Mouse (Mus musculus) limb, embryonic 13.5 days (tissue): Measurements from ENCODE around the gene Catsperg1. TPM values are rescaled to one million over a fixed set of nuclear protein-coding genes. Genes with fewer than 3 reads are reported as not detected.
A peak's percentile ranks its signal among the peaks of the same experiment; 100 is the strongest.

Source experiments
- ATAC-seq: fragments of 200-750 bp; cut with Nextera tagmentation; 2 replicates; pipeline ENCODE4 v1.8.0; 2017; ENCODE audit warnings: low read depth, moderate number of reproducible peaks, moderate TSS enrichment; ENCODE audit not compliant: low FRiP score
- H3K27ac ChIP-seq: fragments of 300-500 bp; sonication (generic); 2 replicates; pipeline ENCODE4 v1.5.1; 2015; ENCODE audit warnings: inconsistent platforms, mild to moderate bottlenecking, moderate library complexity
- H3K27me3 ChIP-seq: fragments of 300-500 bp; sonication (generic); 2 replicates; pipeline ENCODE4 v1.6.1; 2015; ENCODE audit warnings: mild to moderate bottlenecking, inconsistent platforms
- H3K36me3 ChIP-seq: fragments of 300-500 bp; sonication (generic); 2 replicates; pipeline ENCODE4 v1.6.1; 2015; ENCODE audit warnings: inconsistent platforms, mild to moderate bottlenecking, moderate library complexity
- H3K4me1 ChIP-seq: fragments of 300-500 bp; sonication (generic); 2 replicates; pipeline ENCODE4 v1.6.1; 2015; ENCODE audit warnings: inconsistent platforms
- H3K4me2 ChIP-seq: fragments of 300-500 bp; sonication (generic); replicated peaks from 2 replicates; pipeline ENCODE4 v1.6.1; 2015; ENCODE audit warnings: inconsistent platforms, mild to moderate bottlenecking, moderate library complexity
- H3K4me3 ChIP-seq: fragments of 300-500 bp; sonication (generic); 2 replicates; pipeline ENCODE4 v1.5.1; 2015; ENCODE audit warnings: moderate library complexity, mild to moderate bottlenecking, inconsistent platforms
- H3K9ac ChIP-seq: fragments of 300-500 bp; sonication (generic); 2 replicates; pipeline ENCODE4 v1.6.1; 2015; ENCODE audit warnings: mild to moderate bottlenecking, inconsistent platforms
- H3K9me3 ChIP-seq: fragments of 300-500 bp; sonication (generic); 2 replicates; pipeline ENCODE4 v1.6.1; 2016; ENCODE audit warnings: inconsistent platforms
- WGBS: fragments of 180-500 bp; shearing (Covaris S2); methylation state at CpG from one replicate; pipeline ENCODE4 v1.1.7; 2015; 5-methylcytosine and 5-hydroxymethylcytosine counted together
- polyA plus RNA-seq: library from polyadenylated mRNA; unstranded; fragments of >200 nt; fragmentation: Nextera tagmentation; extraction: Ambion mirVana; gene quantifications from 2 replicates; pipeline ENCODE4 v1.2.1, GENCODE M21; 2015

Gene Catsperg1
- polyA plus RNA-seq, result 0.46 and 0.51 TPM in 2 replicates

DNA sequence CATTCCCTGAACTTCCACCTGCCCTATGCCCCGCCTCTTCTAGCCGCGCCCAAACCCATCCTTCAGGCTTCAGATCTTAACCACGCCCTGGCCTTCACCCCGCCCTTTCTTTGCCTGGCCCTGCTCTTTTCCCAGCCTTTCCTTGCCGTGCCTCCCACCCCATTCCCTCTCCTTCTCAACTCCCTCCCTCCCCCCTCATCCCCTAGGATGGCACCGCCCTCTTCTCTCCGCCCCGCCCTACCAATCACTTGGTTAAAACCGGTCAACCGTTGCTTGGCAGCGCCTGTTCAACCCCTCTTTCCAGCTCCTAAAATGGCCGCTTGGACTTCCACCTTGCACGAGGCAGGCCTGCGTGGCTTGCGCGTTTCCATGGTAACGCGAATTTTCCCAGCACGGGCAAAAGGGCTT, at the start of gene Catsperg1:
Gene Catsperg1, minus strand, starts transcription at position 361 of the 408 bp plus-strand sequence.
- WGBS, result 2% methylated on average over 20 of the region's 20 CpGs
- H3K4me2 ChIP-seq, result peak within 1 kb of the TSS; percentile 59
- ATAC-seq, result peak; percentile 45; the same call in 1 of the 2 replicates
- H3K4me3 ChIP-seq, result peak within 1 kb of the TSS; percentile 20
- 0 out of 2 replicates have a peak, but pooled peaks cover 4% of the 10 kb centered on the region for H3K4me1 ChIP-seq
- no peak within 1 kb of the TSS for H3K9ac ChIP-seq
- no peak within 1 kb of the TSS for H3K27ac ChIP-seq
- H3K36me3 ChIP-seq, result no peaks in the 10 kb centered on the region
- no peaks in the 10 kb centered on the region for H3K9me3 ChIP-seq
- H3K27me3 ChIP-seq, result peaks cover 16% of the 10 kb centered on the region

DNA sequence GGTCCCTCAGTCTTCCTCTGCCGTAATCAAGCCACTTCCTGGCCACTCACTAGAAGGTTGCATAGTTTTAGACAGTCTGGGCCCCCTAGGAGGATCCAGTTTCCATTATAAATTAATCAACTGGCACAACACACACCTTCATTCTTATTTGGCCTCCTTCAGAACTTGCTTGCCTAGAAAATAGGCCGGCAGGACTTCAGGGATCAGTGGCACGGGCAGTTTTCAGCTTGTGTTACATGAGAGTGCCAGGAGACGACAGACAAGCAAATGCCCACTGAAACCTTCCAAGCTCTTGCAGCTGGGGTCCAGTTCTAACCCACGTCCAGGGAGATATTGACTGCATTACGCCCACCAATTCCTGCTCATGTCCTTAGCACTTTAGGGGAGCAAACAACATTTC, 48.3 kb upstream of the Catsperg1 start:
- WGBS, result 58% methylated on average over 6 of the region's 6 CpGs
- no peak overlapping the region for H3K27ac ChIP-seq
- no peak for ATAC-seq
- peaks cover 29% of the 10 kb centered on the region for H3K4me1 ChIP-seq
- no peaks in the 10 kb centered on the region for H3K9me3 ChIP-seq
- peaks cover 12% of the 10 kb centered on the region for H3K36me3 ChIP-seq
- H3K4me3 ChIP-seq, result no peak overlapping the region
- no peak overlapping the region for H3K4me2 ChIP-seq
- no peaks in the 10 kb centered on the region for H3K27me3 ChIP-seq
- no peak overlapping the region for H3K9ac ChIP-seq

GRCm38 (mm10) chr7:29259781-29260730, 46.2 kb upstream of the Catsperg1 start:
- Histone ChIP-seq H3K9ac (no peak overlapping the region; the same call in 1 of the 2 replicates), H3K9me3 (no peaks in the 10 kb centered on the region), H3K4me2 (no peak overlapping the region), H3K36me3 (peaks cover 21% of the 10 kb centered on the region), H3K4me3 (no peak overlapping the region), H3K4me1 (peaks cover 20% of the 10 kb centered on the region), H3K27me3 (no peaks in the 10 kb centered on the region), H3K27ac (peak overlapping the region; percentile 10; the same call in 1 of the 2 replicates)
- no peak for ATAC-seq
- 68% methylated on average over 10 of the region's 10 CpGs for WGBS

GRCm38 (mm10) chr7:29257368-29257767, 43.5 kb upstream of the Catsperg1 start:
- Histone ChIP-seq H3K27ac (no peak overlapping the region), H3K4me1 (peaks cover 27% of the 10 kb centered on the region), H3K9ac (no peak overlapping the region), H3K27me3 (no peaks in the 10 kb centered on the region), H3K9me3 (no peaks in the 10 kb centered on the region), H3K4me3 (no peak overlapping the region), H3K36me3 (peaks cover 21% of the 10 kb centered on the region), H3K4me2 (no peak overlapping the region)
- WGBS, result 79% methylated on average over 1 of the region's 1 CpGs
- ATAC-seq, result no peak

GRCm38 (mm10) chr7:29255875-29256274, 42.0 kb upstream of the Catsperg1 start:
- H3K36me3 ChIP-seq, result peaks cover 21% of the 10 kb centered on the region
- WGBS, result 85% methylated on average over 4 of the region's 4 CpGs
- no peak for ATAC-seq
- no peak overlapping the region for H3K27ac ChIP-seq
- no peaks in the 10 kb centered on the region for H3K9me3 ChIP-seq
- no peaks in the 10 kb centered on the region for H3K27me3 ChIP-seq
- peaks cover 21% of the 10 kb centered on the region for H3K4me1 ChIP-seq
- no peak overlapping the region for H3K9ac ChIP-seq
- H3K4me2 ChIP-seq, result no peak overlapping the region
- H3K4me3 ChIP-seq, result no peak overlapping the region

GRCm38 (mm10) chr7:29253842-29254241, 40.0 kb upstream of the Catsperg1 start:
- whole genome bisulfite sequencing, result 44% methylated on average over 5 of the region's 5 CpGs
- H3K9ac ChIP-seq, result peak overlapping the region; percentile 31; the same call in 1 of the 2 replicates
- no peak overlapping the region for H3K27ac ChIP-seq

GRCm38 (mm10) chr7:29251166-29251565, 37.3 kb upstream of the Catsperg1 start:
- Histone ChIP-seq H3K27me3 (peaks cover 22% of the 10 kb centered on the region), H3K9me3 (no peaks in the 10 kb centered on the region), H3K36me3 (peaks cover 25% of the 10 kb centered on the region), H3K4me2 (no peak overlapping the region), H3K27ac (no peak overlapping the region), H3K4me1 (peaks cover 23% of the 10 kb centered on the region), H3K4me3 (no peak overlapping the region), H3K9ac (no peak overlapping the region)
- no peak for ATAC-seq
- WGBS, result 74% methylated on average over 3 of the region's 3 CpGs

More at GRCm38 (mm10) chr7:29253842-29254241, 40.0 kb upstream of the Catsperg1 start:
- peaks cover 18% of the 10 kb centered on the region for H3K36me3 ChIP-seq
- H3K4me1 ChIP-seq, result peaks cover 7% of the 10 kb centered on the region; the same call in 1 of the 2 replicates
- H3K4me2 ChIP-seq, result no peak overlapping the region
- no peak for ATAC-seq
- H3K4me3 ChIP-seq, result no peak overlapping the region
- peaks cover 3% of the 10 kb centered on the region; the same call in 1 of the 2 replicates for H3K27me3 ChIP-seq
- no peaks in the 10 kb centered on the region for H3K9me3 ChIP-seq

DNA sequence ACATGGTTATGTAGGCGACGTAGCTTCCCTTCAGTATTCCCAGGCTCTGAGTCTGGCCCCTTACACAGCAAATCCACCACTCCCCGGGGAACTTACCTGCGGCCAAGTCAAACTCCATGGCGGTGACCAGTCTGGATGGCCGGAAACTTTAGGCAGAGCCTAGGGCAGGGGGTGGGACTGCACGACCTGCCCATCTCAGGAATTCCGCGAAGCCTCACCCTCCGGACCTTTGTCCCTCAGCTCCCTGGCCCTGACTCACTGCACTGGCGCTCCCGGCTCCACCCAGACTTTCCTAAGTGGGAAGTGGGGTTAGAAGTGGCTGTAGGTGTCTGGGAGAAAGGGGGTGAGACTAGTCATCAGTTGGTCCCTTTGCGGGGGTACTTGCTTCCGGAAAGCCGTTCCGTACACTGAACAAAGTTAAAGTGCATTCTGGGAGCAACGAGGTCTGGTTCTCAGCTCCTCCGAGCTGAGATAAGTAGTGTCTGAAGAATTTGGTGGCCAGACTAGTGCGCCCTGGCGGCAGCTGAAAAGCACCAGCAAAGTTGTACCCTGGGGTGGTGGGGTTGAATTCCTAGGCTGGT, 34.5 kb upstream of the Catsperg1 start, which contains the start of gene 2200002D01Rik:
Gene 2200002D01Rik, minus strand, starts transcription at position 206 of the 581 bp plus-strand sequence.
- Histone ChIP-seq H3K36me3 (peaks cover 40% of the 10 kb centered on the region), H3K27me3 (peaks cover 22% of the 10 kb centered on the region), H3K4me2 (peak within 1 kb of the TSS; percentile 58), H3K9ac (peak within 1 kb of the TSS; percentile 45), H3K4me1 (peaks cover 17% of the 10 kb centered on the region), H3K9me3 (no peaks in the 10 kb centered on the region), H3K4me3 (peak within 1 kb of the TSS; percentile 29), H3K27ac (no peak within 1 kb of the TSS)
- ATAC-seq, result peak; percentile 20; the same call in 1 of the 2 replicates
- whole genome bisulfite sequencing, result 16% methylated on average over 20 of the region's 20 CpGs

DNA sequence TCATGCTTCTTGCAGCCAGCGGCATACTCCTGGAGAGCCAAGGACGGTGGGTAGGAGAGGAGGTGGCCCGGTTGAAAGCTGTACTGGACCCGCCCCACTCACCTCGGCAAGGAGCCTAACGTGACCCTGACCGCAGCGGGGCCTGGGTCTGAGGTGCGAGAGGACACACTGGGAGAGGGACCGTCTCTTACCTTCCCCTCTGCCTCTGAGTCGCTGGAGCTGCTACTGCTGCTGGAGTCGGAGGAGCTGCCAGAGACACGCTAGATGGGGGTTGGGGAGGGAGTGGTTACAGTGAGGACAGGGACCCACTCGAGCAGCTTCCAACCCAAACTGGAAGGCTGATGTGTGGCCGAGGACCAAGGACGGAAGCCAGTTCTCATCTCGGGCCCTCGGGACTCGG, 33.9 kb upstream of the Catsperg1 start:
- H3K36me3 ChIP-seq, result peaks cover 40% of the 10 kb centered on the region
- peak overlapping the region; percentile 45 for H3K9ac ChIP-seq
- no peaks in the 10 kb centered on the region for H3K9me3 ChIP-seq
- H3K4me3 ChIP-seq, result peak overlapping the region; percentile 29
- H3K4me2 ChIP-seq, result peak overlapping the region; percentile 58
- H3K27ac ChIP-seq, result no peak overlapping the region
- peaks cover 22% of the 10 kb centered on the region for H3K27me3 ChIP-seq
- 14% methylated on average over 19 of the region's 19 CpGs for WGBS
- no peak for ATAC-seq
- peaks cover 16% of the 10 kb centered on the region for H3K4me1 ChIP-seq

- ATAC-seq, result no peak
- Histone ChIP-seq H3K36me3 (peaks cover 40% of the 10 kb centered on the region), H3K27ac (no peak overlapping the region), H3K4me1 (peaks cover 16% of the 10 kb centered on the region), H3K9ac (0 out of 2 replicates have a peak overlapping the region, but pooled peaks have one; percentile 20), H3K27me3 (peaks cover 22% of the 10 kb centered on the region), H3K4me2 (peak overlapping the region; percentile 58), H3K4me3 (peak overlapping the region; percentile 29), H3K9me3 (no peaks in the 10 kb centered on the region)
- WGBS, result 29% methylated on average over 16 of the region's 16 CpGs
Measured at GRCm38 (mm10) chr7:29247314-29247700, 33.5 kb upstream of the Catsperg1 start.

GRCm38 (mm10) chr7:29246619-29247313, 32.9 kb upstream of the Catsperg1 start:
- WGBS, result 87% methylated on average over 21 of the region's 21 CpGs
- Histone ChIP-seq H3K4me3 (no peak overlapping the region), H3K4me2 (no peak overlapping the region; the same call in 1 of the 2 replicates)

More at GRCm38 (mm10) chr7:29246619-29247313, 32.9 kb upstream of the Catsperg1 start:
- no peak for ATAC-seq
- Histone ChIP-seq H3K4me1 (peaks cover 16% of the 10 kb centered on the region), H3K27ac (no peak overlapping the region), H3K9ac (0 out of 2 replicates have a peak overlapping the region, but pooled peaks have one; percentile 20), H3K36me3 (peaks cover 40% of the 10 kb centered on the region), H3K27me3 (peaks cover 22% of the 10 kb centered on the region), H3K9me3 (no peaks in the 10 kb centered on the region)
